Mouse (Mus musculus): Measurements from ENCODE around the gene Lpin2. TPM values are rescaled to one million over a fixed set of nuclear protein-coding genes. Genes with fewer than 3 reads are reported as not detected.

The Lpin2 gene
- polyA plus RNA-seq, 2 experiments, result 31.4 to 36.1 TPM

- Histone ChIP-seq H3K4me3 (replicated peaks; ENCODE audit: low read length) (no peak overlapping the region), H3K9ac (ENCODE audit: low read depth, low read length, severe bottlenecking) (no peak overlapping the region), H3K9me3 (ENCODE audit: control insufficient read depth, low read length) (no peaks in the 10 kb centered on the region), H3K27ac (replicated peaks; ENCODE audit: low read depth, low read length) (no peak overlapping the region), H3K36me3 (ENCODE audit: control insufficient read depth, insufficient read depth, low read length) (no peaks in the 10 kb centered on the region), H3K4me1 (ENCODE audit: control insufficient read depth, insufficient read depth, low read length) (no peaks in the 10 kb centered on the region), H3K4me2 (replicated peaks; ENCODE audit: low read depth, low read length, severe bottlenecking) (no peak overlapping the region), H3K27me3 (ENCODE audit: control insufficient read depth, insufficient read depth, low read length) (no peaks in the 10 kb centered on the region)
- DNase-seq (ENCODE audit: low spot score), result no peak
- no peak for ATAC-seq (ENCODE audit: low FRiP score, low read depth)
- 94% methylated on average over 4 of the region's 4 CpGs for WGBS
- no peak for TF ChIP-seq POLR2A (IDR thresholded peaks at IDR 0.05; ENCODE audit: borderline replicate concordance, extremely low read depth, insufficient read depth, insufficient read length)
Measured at GRCm38 (mm10) chr17:71171161-71171560, 11.2 kb upstream of the Lpin2 start.

GRCm38 (mm10) chr17:71177336-71177735 is 5.0 kb upstream of the Lpin2 start:
- no peak overlapping the region for H3K9ac ChIP-seq (ENCODE audit: low read depth, low read length, severe bottlenecking)

GRCm38 (mm10) chr17:71177949-71178348 is 4.4 kb upstream of the Lpin2 start:
- WGBS, result 79% methylated on average over 2 of the region's 2 CpGs
- H3K4me3 ChIP-seq (replicated peaks; ENCODE audit: low read length), result no peak overlapping the region
- no peaks in the 10 kb centered on the region for H3K27me3 ChIP-seq (ENCODE audit: control insufficient read depth, insufficient read depth, low read length)
- H3K9me3 ChIP-seq (ENCODE audit: control insufficient read depth, low read length), result no peaks in the 10 kb centered on the region
- H3K27ac ChIP-seq (replicated peaks; ENCODE audit: low read depth, low read length), result no peak overlapping the region
- no peak overlapping the region for H3K4me2 ChIP-seq (replicated peaks; ENCODE audit: low read depth, low read length, severe bottlenecking)
- DNase-seq (ENCODE audit: low spot score), result no peak
- ATAC-seq (ENCODE audit: low FRiP score, low read depth), result no peak
- no peak for TF ChIP-seq POLR2A (IDR thresholded peaks at IDR 0.05; ENCODE audit: borderline replicate concordance, extremely low read depth, insufficient read depth, insufficient read length)
- no peak overlapping the region for H3K9ac ChIP-seq (ENCODE audit: low read depth, low read length, severe bottlenecking)
- H3K36me3 ChIP-seq (ENCODE audit: control insufficient read depth, insufficient read depth, low read length), result no peaks in the 10 kb centered on the region
- H3K4me1 ChIP-seq (ENCODE audit: control insufficient read depth, insufficient read depth, low read length), result peaks cover 18% of the 10 kb centered on the region

More at GRCm38 (mm10) chr17:71177336-71177735, 5.0 kb upstream of the Lpin2 start:
- H3K4me3 ChIP-seq (replicated peaks; ENCODE audit: low read length), result no peak overlapping the region
- H3K36me3 ChIP-seq (ENCODE audit: control insufficient read depth, insufficient read depth, low read length), result no peaks in the 10 kb centered on the region
- H3K9me3 ChIP-seq (ENCODE audit: control insufficient read depth, low read length), result no peaks in the 10 kb centered on the region
- TF ChIP-seq POLR2A (IDR thresholded peaks at IDR 0.05; ENCODE audit: borderline replicate concordance, extremely low read depth, insufficient read depth, insufficient read length), result no peak
- H3K4me1 ChIP-seq (ENCODE audit: control insufficient read depth, insufficient read depth, low read length), result peaks cover 13% of the 10 kb centered on the region
- no peaks in the 10 kb centered on the region for H3K27me3 ChIP-seq (ENCODE audit: control insufficient read depth, insufficient read depth, low read length)
- ATAC-seq (ENCODE audit: low FRiP score, low read depth), result no peak
- H3K27ac ChIP-seq (replicated peaks; ENCODE audit: low read depth, low read length), result no peak overlapping the region
- WGBS, result 79% methylated on average over 4 of the region's 4 CpGs
- H3K4me2 ChIP-seq (replicated peaks; ENCODE audit: low read depth, low read length, severe bottlenecking), result no peak overlapping the region
- DNase-seq (ENCODE audit: low spot score), result no peak

GRCm38 (mm10) chr17:71178530-71179181 is 3.7 kb upstream of the Lpin2 start:
- H3K9ac ChIP-seq (ENCODE audit: low read depth, low read length, severe bottlenecking), result no peak overlapping the region
- no peak for DNase-seq (ENCODE audit: low spot score)
- no peaks in the 10 kb centered on the region for H3K36me3 ChIP-seq (ENCODE audit: control insufficient read depth, insufficient read depth, low read length)
- peaks cover 18% of the 10 kb centered on the region for H3K4me1 ChIP-seq (ENCODE audit: control insufficient read depth, insufficient read depth, low read length)
- H3K4me2 ChIP-seq (replicated peaks; ENCODE audit: low read depth, low read length, severe bottlenecking), result no peak overlapping the region
- no peak for ATAC-seq (ENCODE audit: low FRiP score, low read depth)
- no peaks in the 10 kb centered on the region for H3K27me3 ChIP-seq (ENCODE audit: control insufficient read depth, insufficient read depth, low read length)
- no peak for TF ChIP-seq POLR2A (IDR thresholded peaks at IDR 0.05; ENCODE audit: borderline replicate concordance, extremely low read depth, insufficient read depth, insufficient read length)
- no peak overlapping the region for H3K4me3 ChIP-seq (replicated peaks; ENCODE audit: low read length)
- WGBS, result 25% methylated on average over 10 of the region's 10 CpGs
- no peak overlapping the region for H3K27ac ChIP-seq (replicated peaks; ENCODE audit: low read depth, low read length)
- no peaks in the 10 kb centered on the region for H3K9me3 ChIP-seq (ENCODE audit: control insufficient read depth, low read length)

GRCm38 (mm10) chr17:71179551-71180309 is 2.6 kb upstream of the Lpin2 start:
- no peak for TF ChIP-seq POLR2A (IDR thresholded peaks at IDR 0.05; ENCODE audit: borderline replicate concordance, extremely low read depth, insufficient read depth, insufficient read length)
- Histone ChIP-seq H3K4me1 (ENCODE audit: control insufficient read depth, insufficient read depth, low read length) (peaks cover 18% of the 10 kb centered on the region), H3K4me2 (replicated peaks; ENCODE audit: low read depth, low read length, severe bottlenecking) (no peak overlapping the region), H3K36me3 (ENCODE audit: control insufficient read depth, insufficient read depth, low read length) (no peaks in the 10 kb centered on the region), H3K9ac (ENCODE audit: low read depth, low read length, severe bottlenecking) (no peak overlapping the region), H3K9me3 (ENCODE audit: control insufficient read depth, low read length) (no peaks in the 10 kb centered on the region), H3K4me3 (replicated peaks; ENCODE audit: low read length) (no peak overlapping the region), H3K27me3 (ENCODE audit: control insufficient read depth, insufficient read depth, low read length) (no peaks in the 10 kb centered on the region), H3K27ac (replicated peaks; ENCODE audit: low read depth, low read length) (no peak overlapping the region)
- WGBS, result 63% methylated on average over 11 of the region's 11 CpGs
- ATAC-seq (ENCODE audit: low FRiP score, low read depth) (no peak), DNase-seq (ENCODE audit: low spot score) (no peak)

Measured in limb, embryonic 14.5 days (tissue).